Mouse (Mus musculus) intestine, embryonic 14.5 days (tissue): ENCODE measurements around the gene Lctl. TPM values are rescaled to one million over a fixed set of nuclear protein-coding genes. Genes with fewer than 3 reads are reported as not detected.

Experiments
- ATAC-seq: fragments of 200-750 bp; cut with Nextera tagmentation; replicated peaks from 2 replicates; pipeline ENCODE4 v1.8.0; 2017; ENCODE audit warnings: low read depth, moderate number of reproducible peaks, moderate TSS enrichment, moderate library complexity; ENCODE audit not compliant: low FRiP score, low TSS enrichment
- DNase-seq: peaks from one replicate; pipeline ENCODE4 v3.0.0-alpha.2; 2018; ENCODE audit warnings: low spot score
- H3K27ac ChIP-seq: fragments of 300-500 bp; sonication (generic); 2 replicates; pipeline ENCODE4 v1.5.1; 2014; ENCODE audit warnings: low read depth, mild to moderate bottlenecking, control low read depth
- H3K27me3 ChIP-seq: fragments of 300-500 bp; sonication (generic); replicated peaks from 2 replicates; pipeline ENCODE4 v1.6.1; 2014; ENCODE audit warnings: low read length, control low read depth; ENCODE audit not compliant: control insufficient read depth, insufficient read depth
- H3K36me3 ChIP-seq: fragments of 300-500 bp; sonication (generic); 2 replicates; pipeline ENCODE4 v1.6.1; 2014; ENCODE audit warnings: low read length, control low read depth; ENCODE audit not compliant: control insufficient read depth, insufficient read depth
- H3K4me1 ChIP-seq: fragments of 300-500 bp; sonication (generic); replicated peaks from 2 replicates; pipeline ENCODE4 v1.6.1; 2014; ENCODE audit warnings: low read length, control low read depth, mixed read lengths; ENCODE audit not compliant: control insufficient read depth, insufficient read depth
- H3K4me2 ChIP-seq: fragments of 300-500 bp; sonication (generic); 2 replicates; pipeline ENCODE4 v1.6.1; 2014; ENCODE audit warnings: low read length
- H3K4me3 ChIP-seq: fragments of 300-500 bp; sonication (generic); 2 replicates; pipeline ENCODE4 v1.5.1; 2014; ENCODE audit warnings: low read depth, low read length, control low read depth, mixed read lengths
- H3K9ac ChIP-seq: fragments of 300-500 bp; sonication (generic); 2 replicates; pipeline ENCODE4 v1.6.1; 2014; ENCODE audit warnings: mild to moderate bottlenecking, low read length
- H3K9me3 ChIP-seq: fragments of 300-500 bp; sonication (generic); 2 replicates; pipeline ENCODE4 v1.6.1; 2016; ENCODE audit warnings: low read length, control low read depth; ENCODE audit not compliant: control insufficient read depth
- WGBS: fragments of 180-500 bp; shearing (Covaris S2); extraction: QIAGEN DNeasy Blood & Tissue Kit; methylation state at CpG from one replicate; pipeline ENCODE4 v1.1.7; 2014; 5-methylcytosine and 5-hydroxymethylcytosine counted together
- polyA plus RNA-seq: library from polyadenylated mRNA; unstranded; fragments of >200 nt; fragmentation: Nextera tagmentation; extraction: Ambion mirVana; gene quantifications from 2 replicates; pipeline ENCODE4 v1.2.1, GENCODE M21; 2014

The Lctl gene
- polyA plus RNA-seq, 1 experiment from 2014 or later: not detected

- Histone ChIP-seq H3K36me3 (no peaks in the 10 kb centered on the region), H3K9me3 (no peaks in the 10 kb centered on the region), H3K4me2 (peak overlapping the region; percentile 95), H3K4me3 (peak overlapping the region; percentile 37), H3K27me3 (no peaks in the 10 kb centered on the region), H3K4me1 (peaks cover 36% of the 10 kb centered on the region), H3K27ac (no peak overlapping the region; the same call in 1 of the 2 replicates), H3K9ac (peak overlapping the region; percentile 66)
- DNase-seq: no peak
- no peak for ATAC-seq
- 38% methylated on average over 7 of the region's 7 CpGs for WGBS
These were observed 32.7 kb upstream of the Lctl start for GRCm38 (mm10) chr9:64084231-64084630.

- 2% methylated on average over 46 of the region's 49 CpGs for WGBS
- peaks cover 37% of the 10 kb centered on the region for H3K4me1 ChIP-seq
These were observed 32.1 kb upstream of the Lctl start for GRCm38 (mm10) chr9:64084661-64085399.

GRCm38 (mm10) chr9:64085976-64086375 lies 31.0 kb upstream of the Lctl start:
- 0 out of 2 replicates have a peak overlapping the region, but pooled peaks have one; percentile 4 for H3K4me2 ChIP-seq
- ATAC-seq (no peak), DNase-seq (no peak)
- 59% methylated on average over 2 of the region's 2 CpGs for WGBS
- H3K9ac ChIP-seq: no peak overlapping the region
- peaks cover 32% of the 10 kb centered on the region for H3K4me1 ChIP-seq
- H3K27me3 ChIP-seq: no peaks in the 10 kb centered on the region
- no peak overlapping the region for H3K4me3 ChIP-seq
- no peaks in the 10 kb centered on the region for H3K36me3 ChIP-seq
- no peaks in the 10 kb centered on the region for H3K9me3 ChIP-seq
- peak overlapping the region; percentile 61 for H3K27ac ChIP-seq

More at GRCm38 (mm10) chr9:64084661-64085399, 32.1 kb upstream of the Lctl start:
- peak; percentile 33; the same call in 1 of the 2 replicates for ATAC-seq
- no peaks in the 10 kb centered on the region for H3K9me3 ChIP-seq
- peak overlapping the region; percentile 66 for H3K9ac ChIP-seq
- no peaks in the 10 kb centered on the region for H3K36me3 ChIP-seq
- peak; percentile 74 for DNase-seq
- peak overlapping the region; percentile 79 for H3K27ac ChIP-seq
- no peaks in the 10 kb centered on the region for H3K27me3 ChIP-seq
- H3K4me3 ChIP-seq: peak overlapping the region; percentile 37
- H3K4me2 ChIP-seq: peak overlapping the region; percentile 95

- 67% methylated on average over 6 of the region's 6 CpGs for WGBS
- no peaks in the 10 kb centered on the region for H3K27me3 ChIP-seq
- no peak for DNase-seq
- peaks cover 32% of the 10 kb centered on the region for H3K4me1 ChIP-seq
- H3K36me3 ChIP-seq: no peaks in the 10 kb centered on the region
- no peak overlapping the region for H3K9ac ChIP-seq
- H3K4me3 ChIP-seq: no peak overlapping the region
- ATAC-seq: peak; percentile 33; the same call in 1 of the 2 replicates
- H3K9me3 ChIP-seq: no peaks in the 10 kb centered on the region
- 0 out of 2 replicates have a peak overlapping the region, but pooled peaks have one; percentile 4 for H3K4me2 ChIP-seq
- peak overlapping the region; percentile 61 for H3K27ac ChIP-seq
These were observed 30.4 kb upstream of the Lctl start for GRCm38 (mm10) chr9:64086543-64086942.

- Histone ChIP-seq H3K9ac (no peak overlapping the region), H3K4me2 (no peak overlapping the region), H3K9me3 (no peaks in the 10 kb centered on the region), H3K27me3 (no peaks in the 10 kb centered on the region), H3K4me3 (no peak overlapping the region), H3K27ac (peak overlapping the region; percentile 61; the same call in 1 of the 2 replicates), H3K36me3 (no peaks in the 10 kb centered on the region), H3K4me1 (peaks cover 32% of the 10 kb centered on the region)
- peak; percentile 89 for DNase-seq
- WGBS: 36% methylated on average over 5 of the region's 5 CpGs
- peak; percentile 50 for ATAC-seq
These were observed 29.3 kb upstream of the Lctl start for GRCm38 (mm10) chr9:64087461-64088235.

- 89% methylated on average over 7 of the region's 7 CpGs for WGBS
- H3K27ac ChIP-seq: 0 out of 2 replicates have a peak overlapping the region, but pooled peaks have one; percentile 16
- no peaks in the 10 kb centered on the region for H3K9me3 ChIP-seq
- no peak overlapping the region for H3K4me3 ChIP-seq
- DNase-seq (no peak), ATAC-seq (no peak)
- H3K4me2 ChIP-seq: no peak overlapping the region
- H3K36me3 ChIP-seq: no peaks in the 10 kb centered on the region
- H3K4me1 ChIP-seq: peaks cover 32% of the 10 kb centered on the region
- H3K27me3 ChIP-seq: no peaks in the 10 kb centered on the region
- H3K9ac ChIP-seq: no peak overlapping the region
These were observed 28.6 kb upstream of the Lctl start for GRCm38 (mm10) chr9:64088346-64088745.

- ATAC-seq: no peak
- no peak for DNase-seq
- WGBS: 38% methylated on average over 12 of the region's 12 CpGs
These were observed 27.9 kb upstream of the Lctl start for GRCm38 (mm10) chr9:64089004-64089403.

GRCm38 (mm10) chr9:64094083-64094482 lies 22.9 kb upstream of the Lctl start:
- Histone ChIP-seq H3K4me2 (no peak overlapping the region), H3K9ac (no peak overlapping the region), H3K4me1 (peaks cover 16% of the 10 kb centered on the region), H3K27ac (no peak overlapping the region), H3K4me3 (no peak overlapping the region), H3K27me3 (no peaks in the 10 kb centered on the region), H3K36me3 (no peaks in the 10 kb centered on the region), H3K9me3 (no peaks in the 10 kb centered on the region)
- ATAC-seq (no peak), DNase-seq (no peak)
- WGBS: 48% methylated on average over 11 of the region's 11 CpGs

More at GRCm38 (mm10) chr9:64089004-64089403, 27.9 kb upstream of the Lctl start:
- Histone ChIP-seq H3K9me3 (no peaks in the 10 kb centered on the region), H3K27ac (peak overlapping the region; percentile 62), H3K4me2 (no peak overlapping the region), H3K9ac (no peak overlapping the region), H3K4me1 (peaks cover 30% of the 10 kb centered on the region), H3K36me3 (no peaks in the 10 kb centered on the region), H3K4me3 (no peak overlapping the region), H3K27me3 (no peaks in the 10 kb centered on the region)
